Mouse (Mus musculus): ENCODE measurements around the gene Prdm1. TPM values are rescaled to one million over a fixed set of nuclear protein-coding genes. Genes with fewer than 3 reads are reported as not detected.

Gene Prdm1
- polyA plus RNA-seq, 1 experiment from 2014 or later: 5.5 TPM

DNA sequence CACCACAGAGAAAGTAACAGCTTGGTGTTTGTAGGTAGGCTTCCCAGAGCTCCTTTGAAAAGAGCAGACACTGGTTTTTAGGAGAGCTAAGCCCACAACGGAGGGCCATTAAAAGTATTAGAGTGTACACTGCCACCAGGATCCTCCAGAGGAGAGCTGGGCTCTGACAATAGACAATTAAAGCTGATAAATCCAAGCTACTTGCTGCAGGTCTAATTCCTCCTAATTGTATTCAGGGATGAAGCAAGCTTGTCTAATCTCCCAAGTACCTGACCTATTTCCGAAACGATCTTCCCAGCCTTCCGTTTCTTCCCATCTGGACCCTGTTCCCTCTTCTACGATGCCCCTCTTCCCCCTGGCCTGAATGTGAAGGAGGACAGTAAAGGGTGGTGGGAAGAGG, 63.7 kb downstream of the Prdm1 start:
- WGBS: 71% methylated on average over 5 of the region's 5 CpGs
- no peak for ATAC-seq (ENCODE audit: insufficient number of reproducible peaks, insufficient read depth, low FRiP score, low TSS enrichment, low read depth)
- Histone ChIP-seq H3K9me3 (no peaks in the 10 kb centered on the region), H3K36me3 (no peaks in the 10 kb centered on the region), H3K27me3 (peaks cover 48% of the 10 kb centered on the region), H3K4me2 (no peak overlapping the region), H3K27ac (no peak overlapping the region), H3K4me3 (replicated peaks) (no peak overlapping the region), H3K4me1 (replicated peaks) (peaks cover 2% of the 10 kb centered on the region; the same call in 1 of the 2 replicates), H3K9ac (replicated peaks) (no peak overlapping the region)

DNA sequence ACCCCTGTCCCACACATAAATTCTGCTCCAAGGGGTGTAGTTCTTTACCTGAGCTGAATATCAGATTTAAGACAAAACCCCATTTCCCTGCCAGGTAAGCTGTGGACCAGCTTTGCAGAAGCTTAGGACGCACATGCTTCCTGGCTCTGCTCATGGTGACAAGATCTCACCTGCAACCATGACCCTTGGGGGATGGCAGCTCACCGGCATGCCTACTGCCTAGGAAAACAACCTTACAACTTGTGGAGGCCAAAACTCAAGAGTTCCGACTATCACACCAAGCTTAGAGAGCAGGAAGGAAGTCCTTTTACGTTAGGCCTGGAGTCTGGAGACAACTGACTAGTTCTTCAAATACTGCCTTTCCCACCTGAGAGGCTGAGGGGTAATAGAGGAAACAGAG, 64.4 kb downstream of the Prdm1 start:
- H3K27ac ChIP-seq: no peak overlapping the region
- no peak overlapping the region for H3K4me2 ChIP-seq
- H3K36me3 ChIP-seq: no peaks in the 10 kb centered on the region
- peaks cover 52% of the 10 kb centered on the region for H3K27me3 ChIP-seq
- H3K4me1 ChIP-seq (replicated peaks): peaks cover 6% of the 10 kb centered on the region; the same call in 1 of the 2 replicates
- no peaks in the 10 kb centered on the region for H3K9me3 ChIP-seq
- H3K4me3 ChIP-seq (replicated peaks): no peak overlapping the region
- no peak for ATAC-seq (ENCODE audit: insufficient number of reproducible peaks, insufficient read depth, low FRiP score, low TSS enrichment, low read depth)
- 86% methylated on average over 4 of the region's 4 CpGs for WGBS
- no peak overlapping the region for H3K9ac ChIP-seq (replicated peaks)

DNA sequence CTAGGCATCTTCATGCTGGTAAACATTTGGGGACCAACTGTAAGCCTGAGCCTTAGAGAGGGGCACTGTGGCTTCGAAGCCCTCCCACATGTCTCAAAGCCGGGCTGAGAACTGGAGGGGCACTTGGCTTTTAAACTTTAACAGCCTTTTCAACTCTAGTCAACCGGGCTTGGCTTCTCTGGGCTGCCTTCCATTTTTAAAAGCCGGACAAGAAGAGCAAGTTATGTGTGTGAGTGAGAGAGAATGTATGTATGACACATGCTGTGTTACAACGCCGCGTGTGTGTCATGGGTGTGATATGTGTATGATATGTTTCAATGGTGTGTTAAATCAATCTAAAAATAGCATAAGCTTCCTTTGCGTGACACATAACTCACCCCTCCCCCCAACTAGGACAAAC, 66.0 kb downstream of the Prdm1 start:
- H3K9ac ChIP-seq (replicated peaks): no peak overlapping the region
- peaks cover 58% of the 10 kb centered on the region for H3K27me3 ChIP-seq

DNA sequence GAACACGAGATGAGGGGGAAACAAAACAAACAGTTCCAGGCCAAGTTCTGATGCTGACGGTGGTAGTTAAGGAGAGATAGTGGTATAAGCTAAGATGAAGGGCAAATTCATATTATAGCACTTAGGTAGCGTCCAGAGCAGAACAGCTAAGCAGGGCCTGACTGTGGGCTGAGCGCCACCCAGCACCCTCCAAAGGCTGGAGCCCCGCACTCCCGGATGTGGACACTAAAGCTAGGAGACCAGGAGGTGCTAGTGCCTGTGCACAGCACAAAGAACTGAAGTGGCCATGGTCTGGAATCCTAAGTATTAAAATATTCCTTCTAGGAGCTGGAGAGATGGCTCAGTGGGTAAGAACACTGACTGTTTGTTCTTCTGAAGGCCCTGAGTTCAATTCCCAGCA, 67.2 kb downstream of the Prdm1 start:
- no peak overlapping the region for H3K27ac ChIP-seq
- H3K27me3 ChIP-seq: peaks cover 61% of the 10 kb centered on the region
- no peaks in the 10 kb centered on the region for H3K36me3 ChIP-seq
- peaks cover 28% of the 10 kb centered on the region for H3K4me1 ChIP-seq (replicated peaks)
- H3K4me3 ChIP-seq (replicated peaks): no peak overlapping the region
- H3K9ac ChIP-seq (replicated peaks): no peak overlapping the region
- no peak overlapping the region for H3K4me2 ChIP-seq
- no peaks in the 10 kb centered on the region for H3K9me3 ChIP-seq
- ATAC-seq (ENCODE audit: insufficient number of reproducible peaks, insufficient read depth, low FRiP score, low TSS enrichment, low read depth): no peak
- 81% methylated on average over 6 of the region's 6 CpGs for WGBS

More for the DNA sequence above, 66.0 kb downstream of the Prdm1 start:
- no peak overlapping the region for H3K27ac ChIP-seq
- WGBS: 85% methylated on average over 8 of the region's 8 CpGs
- no peak overlapping the region for H3K4me2 ChIP-seq
- peaks cover 20% of the 10 kb centered on the region for H3K4me1 ChIP-seq (replicated peaks)
- H3K36me3 ChIP-seq: no peaks in the 10 kb centered on the region
- ATAC-seq (ENCODE audit: insufficient number of reproducible peaks, insufficient read depth, low FRiP score, low TSS enrichment, low read depth): no peak
- no peaks in the 10 kb centered on the region for H3K9me3 ChIP-seq
- H3K4me3 ChIP-seq (replicated peaks): no peak overlapping the region

DNA sequence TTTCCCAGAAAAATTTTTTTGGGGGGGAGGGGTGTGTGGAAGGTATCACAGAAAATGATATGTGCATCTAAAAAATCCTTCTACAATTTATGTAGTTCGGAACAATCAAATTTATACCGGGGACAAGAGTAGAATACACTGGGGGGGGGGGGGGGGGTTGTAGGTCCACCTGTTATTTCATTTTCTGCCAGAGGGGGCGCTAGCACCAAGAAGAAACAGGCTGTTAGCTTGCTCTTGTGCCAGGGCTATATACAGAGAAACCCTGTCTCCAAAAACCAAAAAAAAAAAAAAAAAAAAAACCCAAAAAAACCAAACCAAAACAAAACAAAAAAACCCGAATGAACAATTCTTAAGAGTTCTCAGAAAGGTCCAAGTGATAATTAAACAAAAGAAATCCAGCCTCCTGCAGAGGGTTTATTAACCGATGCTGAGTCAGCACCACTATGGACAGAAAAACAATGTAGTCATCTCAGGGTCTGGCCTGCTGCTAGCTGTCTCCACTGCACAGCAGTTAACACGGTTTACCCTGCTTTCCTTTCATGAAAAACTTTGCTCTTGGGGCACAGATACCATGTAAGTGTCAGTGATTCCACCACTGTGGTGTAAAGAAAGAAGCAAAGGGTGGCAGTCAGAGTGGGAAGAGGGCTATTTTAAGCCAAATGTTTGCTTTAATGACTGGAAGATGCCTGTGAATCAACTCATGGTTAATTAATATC, 68.0 kb downstream of the Prdm1 start:
- H3K4me1 ChIP-seq (replicated peaks): peaks cover 31% of the 10 kb centered on the region
- H3K4me3 ChIP-seq (replicated peaks): no peak overlapping the region
- H3K36me3 ChIP-seq: no peaks in the 10 kb centered on the region
- no peaks in the 10 kb centered on the region for H3K9me3 ChIP-seq
- H3K27me3 ChIP-seq: peaks cover 60% of the 10 kb centered on the region
- H3K27ac ChIP-seq: no peak overlapping the region
- WGBS: 17% methylated on average over 6 of the region's 6 CpGs
- H3K4me2 ChIP-seq: no peak overlapping the region
- no peak overlapping the region for H3K9ac ChIP-seq (replicated peaks)
- no peak for ATAC-seq (ENCODE audit: insufficient number of reproducible peaks, insufficient read depth, low FRiP score, low TSS enrichment, low read depth)

DNA sequence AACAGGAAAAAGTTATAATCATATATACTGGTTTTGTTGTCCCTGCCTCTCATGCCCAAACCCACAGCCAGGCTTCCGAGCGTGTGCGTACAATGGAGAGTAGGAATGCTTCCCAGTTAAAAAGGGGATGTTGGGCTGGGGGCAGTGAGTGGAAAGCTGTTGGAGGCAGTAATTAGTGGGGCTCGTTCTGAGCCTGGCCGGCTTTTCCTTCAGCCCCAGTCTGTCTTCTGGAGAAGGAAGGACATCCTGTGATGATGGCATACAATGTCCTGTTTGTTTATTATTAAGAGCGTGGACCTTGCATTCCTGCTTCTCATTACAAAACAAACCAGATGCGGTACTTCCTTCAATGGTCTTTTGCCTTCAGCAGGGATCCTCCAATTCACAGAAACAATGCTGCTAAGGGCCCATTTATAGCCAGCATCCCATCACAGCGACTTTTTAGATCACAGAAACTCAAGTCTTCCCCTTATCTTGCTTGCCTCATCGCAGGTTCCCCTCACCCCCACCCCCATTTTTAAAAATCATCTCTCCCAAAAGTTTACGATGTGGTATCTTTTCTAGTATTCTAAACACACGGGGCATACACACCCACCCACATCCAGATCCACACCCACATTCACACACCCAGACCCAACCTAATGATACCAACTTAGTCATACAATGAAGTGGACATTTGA, 68.8 kb downstream of the Prdm1 start:
- Histone ChIP-seq H3K4me1 (replicated peaks) (peaks cover 31% of the 10 kb centered on the region), H3K27me3 (peaks cover 52% of the 10 kb centered on the region), H3K4me3 (replicated peaks) (peak overlapping the region; percentile 55), H3K9ac (replicated peaks) (no peak overlapping the region), H3K27ac (no peak overlapping the region), H3K9me3 (no peaks in the 10 kb centered on the region), H3K36me3 (no peaks in the 10 kb centered on the region), H3K4me2 (peak overlapping the region; percentile 97)
- 8% methylated on average over 11 of the region's 11 CpGs for WGBS
- ATAC-seq (ENCODE audit: insufficient number of reproducible peaks, insufficient read depth, low FRiP score, low TSS enrichment, low read depth): no peak

DNA sequence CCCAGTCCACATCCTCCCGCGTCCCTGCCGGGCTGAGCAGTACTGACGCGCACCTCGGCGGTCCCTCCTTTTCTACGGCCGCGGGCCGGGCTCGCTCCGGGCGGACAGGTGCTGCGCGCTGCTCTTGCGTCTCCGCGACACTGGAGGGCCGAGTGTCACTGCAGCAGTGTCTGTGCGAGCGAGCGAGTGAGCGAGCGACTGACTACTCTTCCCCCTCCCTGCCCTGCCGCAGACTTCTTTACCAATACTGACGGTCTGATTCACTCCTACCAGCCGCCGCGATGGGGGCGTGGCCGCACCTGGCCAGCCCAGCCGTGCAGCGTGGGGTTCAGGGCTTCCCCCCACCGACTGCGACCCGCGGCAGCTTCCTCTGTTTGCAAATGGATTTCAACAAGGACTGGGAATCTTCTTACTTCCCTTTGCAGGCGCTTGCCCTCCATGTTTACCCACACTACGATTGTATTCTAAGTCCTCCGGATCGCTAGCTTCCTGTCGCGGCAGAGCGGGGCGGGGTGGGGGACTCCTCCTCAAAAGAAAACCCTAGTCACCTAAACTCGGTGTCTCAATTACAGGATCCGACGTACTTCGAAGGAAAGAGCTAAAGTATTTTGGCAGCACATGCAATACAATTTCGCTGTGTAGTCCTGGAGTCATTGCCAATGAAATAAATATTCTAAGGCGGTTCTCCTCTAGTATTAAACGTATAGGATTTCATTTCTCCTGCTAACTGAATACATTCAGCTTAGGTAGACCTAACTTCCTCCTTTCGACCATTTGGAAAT, 69.6 kb downstream of the Prdm1 start:
- Histone ChIP-seq H3K27me3 (peaks cover 44% of the 10 kb centered on the region), H3K4me1 (replicated peaks) (peaks cover 31% of the 10 kb centered on the region), H3K9ac (replicated peaks) (peak overlapping the region; percentile 60), H3K4me2 (peak overlapping the region; percentile 97), H3K9me3 (no peaks in the 10 kb centered on the region), H3K27ac (peak overlapping the region; percentile 50; the same call in 1 of the 2 replicates), H3K4me3 (replicated peaks) (peak overlapping the region; percentile 55), H3K36me3 (no peaks in the 10 kb centered on the region)
- under 1% methylated on average over 54 of the region's 54 CpGs for WGBS
- ATAC-seq (ENCODE audit: insufficient number of reproducible peaks, insufficient read depth, low FRiP score, low TSS enrichment, low read depth): peak; percentile 45; the same call in 1 of the 2 replicates

DNA sequence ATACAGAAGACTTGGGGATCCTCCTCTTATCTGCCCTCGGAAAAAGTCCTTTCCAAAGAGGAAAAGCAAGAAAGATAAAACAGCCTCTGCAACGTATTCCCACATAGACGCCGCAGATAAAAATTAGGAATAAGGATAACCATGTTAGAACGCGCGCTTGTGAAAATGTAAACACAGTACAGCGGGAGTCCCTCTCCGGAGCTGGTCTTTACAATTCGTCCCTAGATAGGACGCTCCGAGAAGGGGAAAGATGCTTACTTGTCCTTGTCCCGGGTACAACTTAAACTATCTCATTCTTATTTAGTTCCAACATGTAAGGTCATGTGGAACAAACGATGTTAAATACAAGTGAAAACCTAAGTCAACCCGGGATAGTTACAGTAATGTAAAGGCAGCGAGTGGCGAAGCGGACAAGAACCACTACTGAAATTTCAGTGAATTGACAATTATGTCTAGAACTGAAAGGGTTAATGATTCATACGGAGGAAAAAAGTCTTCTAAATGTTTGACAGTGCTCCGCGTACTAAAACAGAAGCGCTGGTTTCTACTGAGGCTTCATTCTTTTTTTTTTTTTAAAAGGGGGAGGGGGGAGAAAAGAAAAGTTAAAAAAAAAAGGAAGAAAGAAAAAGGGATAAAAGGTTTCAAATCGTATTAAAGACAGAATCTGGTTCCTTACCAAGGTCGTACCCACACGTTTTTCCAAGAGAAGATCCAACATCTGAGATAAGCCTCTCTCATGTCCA, 70.3 kb downstream of the Prdm1 start:
- Histone ChIP-seq H3K4me1 (replicated peaks) (peaks cover 31% of the 10 kb centered on the region), H3K4me3 (replicated peaks) (peak overlapping the region; percentile 55), H3K27ac (no peak overlapping the region), H3K4me2 (peak overlapping the region; percentile 97), H3K27me3 (peaks cover 38% of the 10 kb centered on the region), H3K9ac (replicated peaks) (peak overlapping the region; percentile 60), H3K9me3 (no peaks in the 10 kb centered on the region), H3K36me3 (no peaks in the 10 kb centered on the region)
- ATAC-seq (ENCODE audit: insufficient number of reproducible peaks, insufficient read depth, low FRiP score, low TSS enrichment, low read depth): no peak
- under 1% methylated on average over 25 of the region's 25 CpGs for WGBS

DNA sequence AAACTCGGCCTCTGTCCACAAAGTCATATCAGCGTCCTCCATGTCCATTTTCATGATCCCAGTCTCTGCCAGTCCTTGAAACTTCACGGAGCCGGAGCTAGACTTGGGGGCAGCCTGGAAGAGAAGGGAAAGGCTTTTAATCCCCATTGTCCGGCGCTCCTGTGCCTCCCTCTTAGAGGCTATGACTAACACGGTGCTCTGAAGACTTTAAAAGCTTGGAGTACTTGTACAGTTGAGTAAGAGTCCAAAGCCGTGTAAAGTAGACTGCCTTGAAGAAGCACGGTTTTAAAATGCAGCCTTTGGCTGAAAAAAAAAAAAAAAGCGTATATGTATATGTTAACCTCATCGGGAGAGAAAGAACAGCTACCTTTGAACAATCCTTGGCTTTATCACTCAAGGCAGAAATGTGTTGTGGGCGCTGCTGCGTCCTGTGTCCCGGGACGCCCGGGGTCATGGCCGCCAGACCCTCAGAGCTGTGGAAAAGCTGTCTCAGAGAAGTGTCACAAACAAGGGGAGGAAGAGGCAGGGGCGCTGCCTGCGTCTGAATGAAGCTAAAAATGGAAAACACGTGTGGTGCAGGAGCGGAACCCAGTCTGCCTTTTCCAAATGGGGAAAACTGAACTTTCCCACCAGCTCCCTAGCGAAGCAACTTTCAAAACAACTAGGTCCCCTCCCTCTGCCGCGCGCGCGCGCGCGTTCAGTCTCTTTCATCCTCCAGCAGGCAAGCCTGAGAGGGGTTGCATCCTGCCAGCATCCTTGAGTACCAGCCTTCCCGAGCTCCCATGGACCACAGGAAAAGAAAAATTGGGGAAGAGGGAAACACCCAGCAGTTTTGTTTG, 71.3 kb downstream of the Prdm1 start:
- H3K36me3 ChIP-seq: no peaks in the 10 kb centered on the region
- H3K4me3 ChIP-seq (replicated peaks): peak overlapping the region; percentile 55
- WGBS: under 1% methylated on average over 31 of the region's 31 CpGs
- no peak overlapping the region for H3K27ac ChIP-seq
- peaks cover 38% of the 10 kb centered on the region for H3K27me3 ChIP-seq
- H3K4me1 ChIP-seq (replicated peaks): peaks cover 31% of the 10 kb centered on the region
- peak overlapping the region; percentile 47; the same call in 1 of the 2 replicates for H3K9ac ChIP-seq (replicated peaks)
- H3K4me2 ChIP-seq: peak overlapping the region; percentile 97
- no peaks in the 10 kb centered on the region for H3K9me3 ChIP-seq
- ATAC-seq (ENCODE audit: insufficient number of reproducible peaks, insufficient read depth, low FRiP score, low TSS enrichment, low read depth): no peak

DNA sequence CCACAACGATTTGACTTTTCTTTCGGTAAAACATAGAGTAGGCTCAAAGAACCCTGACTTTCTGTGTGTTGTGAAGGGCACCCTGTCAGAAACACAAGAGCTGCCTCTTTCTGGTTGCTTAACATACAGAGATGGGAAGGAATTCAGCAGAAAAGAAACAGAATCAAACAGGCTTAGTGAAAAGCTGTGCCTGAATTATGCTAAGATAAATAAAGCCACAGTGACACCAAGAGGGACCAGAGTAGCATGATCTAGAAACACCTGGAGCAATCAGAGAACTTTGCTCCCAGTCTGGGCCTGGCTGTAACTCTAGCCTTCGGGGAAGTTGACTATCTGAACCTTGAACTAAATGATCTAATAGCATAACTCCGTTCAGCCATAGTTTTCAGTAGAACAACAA, 73.5 kb downstream of the Prdm1 start:
- H3K4me2 ChIP-seq: peak overlapping the region; percentile 23; the same call in 1 of the 2 replicates
- H3K9ac ChIP-seq (replicated peaks): no peak overlapping the region
- H3K4me3 ChIP-seq (replicated peaks): no peak overlapping the region
- WGBS: 57% methylated on average over 4 of the region's 4 CpGs
- H3K27me3 ChIP-seq: peaks cover 37% of the 10 kb centered on the region
- no peak overlapping the region for H3K27ac ChIP-seq
- no peaks in the 10 kb centered on the region for H3K36me3 ChIP-seq
- no peaks in the 10 kb centered on the region for H3K9me3 ChIP-seq
- peaks cover 31% of the 10 kb centered on the region for H3K4me1 ChIP-seq (replicated peaks)
- ATAC-seq (ENCODE audit: insufficient number of reproducible peaks, insufficient read depth, low FRiP score, low TSS enrichment, low read depth): no peak
